Mouse (Mus musculus) testis, adult 2 months (tissue): ENCODE measurements around the gene Rxfp4. TPM values are rescaled to one million over a fixed set of nuclear protein-coding genes. Genes with fewer than 3 reads are reported as not detected.

ENCODE experiments used
- H3K27ac ChIP-seq: fragments of 200-500 bp; 2 replicates; pipeline ENCODE4 v1.5.1; 2012; ENCODE audit warnings: low read depth, low read length; ENCODE audit not compliant: control insufficient read depth, insufficient read depth
- H3K27me3 ChIP-seq: fragments of 200-500 bp; 2 replicates; pipeline ENCODE4 v1.6.1; 2012; ENCODE audit warnings: mild to moderate bottlenecking, low read length, moderate library complexity; ENCODE audit not compliant: control insufficient read depth, insufficient read depth
- H3K36me3 ChIP-seq: fragments of 200-500 bp; 2 replicates; pipeline ENCODE4 v1.6.1; 2012; ENCODE audit warnings: mild to moderate bottlenecking, low read length; ENCODE audit not compliant: control insufficient read depth, insufficient read depth
- H3K4me1 ChIP-seq: fragments of 200-500 bp; 2 replicates; pipeline ENCODE4 v1.6.1; 2012; ENCODE audit warnings: low read length; ENCODE audit not compliant: control insufficient read depth, insufficient read depth
- H3K4me3 ChIP-seq: fragments of 200-500 bp; 2 replicates; pipeline ENCODE4 v1.5.1; 2012; ENCODE audit warnings: low read depth, mild to moderate bottlenecking, low read length, moderate library complexity, mixed read lengths; ENCODE audit not compliant: control insufficient read depth
- CTCF ChIP-seq: fragments of 200-500 bp; IDR thresholded peaks from 2 replicates; pipeline ENCODE4 v1.5.1; 2012; ENCODE audit warnings: low read depth, mild to moderate bottlenecking, inconsistent platforms, low read length, moderate library complexity; ENCODE audit not compliant: control insufficient read depth, insufficient read depth, insufficient replicate concordance
- POLR2A ChIP-seq: fragments of 200-500 bp; IDR thresholded peaks from 2 replicates; pipeline ENCODE4 v1.6.1; 2012; ENCODE audit warnings: low read depth, mild to moderate bottlenecking, inconsistent platforms, low read length, moderate library complexity; ENCODE audit not compliant: control insufficient read depth
- polyA plus RNA-seq: library from polyadenylated mRNA; depleted of rRNA; stranded (reverse); fragments of >200 nt; gene quantifications from 2 replicates; pipeline ENCODE4 v1.2.3, GENCODE M21; 2012

The Rxfp4 gene
- polyA plus RNA-seq, 1 experiment, result not detected

GRCm38 (mm10) chr3:88622941-88623345 lies 30.0 kb downstream of the Rxfp4 start:
- TF ChIP-seq CTCF (no peak), POLR2A (no peak)
- Histone ChIP-seq H3K4me1 (peaks cover 4% of the 10 kb centered on the region), H3K27ac (no peak overlapping the region), H3K36me3 (no peaks in the 10 kb centered on the region), H3K27me3 (no peaks in the 10 kb centered on the region), H3K4me3 (no peak overlapping the region; the same call in 1 of the 2 replicates)

GRCm38 (mm10) chr3:88622113-88622940 lies 30.6 kb downstream of the Rxfp4 start:
- peak overlapping the region; percentile 86 for H3K4me3 ChIP-seq
- H3K27ac ChIP-seq, result no peak overlapping the region
- no peaks in the 10 kb centered on the region for H3K36me3 ChIP-seq
- no peak for TF ChIP-seq CTCF
- no peak for TF ChIP-seq POLR2A
- H3K27me3 ChIP-seq, result no peaks in the 10 kb centered on the region
- peaks cover 4% of the 10 kb centered on the region for H3K4me1 ChIP-seq

- peak overlapping the region; percentile 86 for H3K4me3 ChIP-seq
- 0 out of 2 replicates have a peak overlapping the region, but pooled peaks have one; percentile 0 for H3K27ac ChIP-seq
- TF ChIP-seq POLR2A, result no peak
- TF ChIP-seq CTCF, result no peak
- H3K4me1 ChIP-seq, result peaks cover 4% of the 10 kb centered on the region
- no peaks in the 10 kb centered on the region for H3K36me3 ChIP-seq
- H3K27me3 ChIP-seq, result no peaks in the 10 kb centered on the region
Measured at GRCm38 (mm10) chr3:88621537-88622112, 31.3 kb downstream of the Rxfp4 start.

GRCm38 (mm10) chr3:88620992-88621536 lies 31.9 kb downstream of the Rxfp4 start:
- Histone ChIP-seq H3K27me3 (no peaks in the 10 kb centered on the region), H3K36me3 (no peaks in the 10 kb centered on the region), H3K4me1 (peaks cover 4% of the 10 kb centered on the region), H3K27ac (no peak overlapping the region), H3K4me3 (peak overlapping the region; percentile 86)
- no peak for TF ChIP-seq POLR2A
- no peak for TF ChIP-seq CTCF

- Histone ChIP-seq H3K4me3 (peak overlapping the region; percentile 86), H3K4me1 (peaks cover 7% of the 10 kb centered on the region), H3K36me3 (no peaks in the 10 kb centered on the region), H3K27me3 (no peaks in the 10 kb centered on the region), H3K27ac (no peak overlapping the region)
- TF ChIP-seq POLR2A, result no peak
Measured at GRCm38 (mm10) chr3:88620146-88620991, 32.6 kb downstream of the Rxfp4 start.

- Histone ChIP-seq H3K27me3 (no peaks in the 10 kb centered on the region), H3K4me1 (peaks cover 9% of the 10 kb centered on the region), H3K36me3 (no peaks in the 10 kb centered on the region), H3K27ac (no peak overlapping the region), H3K4me3 (peak overlapping the region; percentile 20; the same call in 1 of the 2 replicates)
- TF ChIP-seq POLR2A, result no peak
- TF ChIP-seq CTCF, result no peak
Measured at GRCm38 (mm10) chr3:88619113-88620097, 33.5 kb downstream of the Rxfp4 start.
